Mouse (Mus musculus) R1 (cell line): ENCODE data around the gene Rgl1.
A peak's percentile ranks its signal among the peaks of the same experiment; 100 is the strongest.

Source experiments
- DNase-seq: peaks from one replicate; pipeline ENCODE4 v3.0.0-alpha.2; 2018; ENCODE audit warnings: low read depth, low spot score

Rgl1 gene

GRCm38 (mm10) chr1:152517057-152517570 lies 249.0 kb downstream of the Rgl1 start:
- DNase-seq, result peak; percentile 90

- no peak for DNase-seq
These were observed 251.9 kb downstream of the Rgl1 start for GRCm38 (mm10) chr1:152514256-152514655.

- DNase-seq, result peak; percentile 92
These were observed 254.9 kb downstream of the Rgl1 start for GRCm38 (mm10) chr1:152511237-152511636.

- no peak for DNase-seq
These were observed 257.5 kb downstream of the Rgl1 start for GRCm38 (mm10) chr1:152508481-152509220.

GRCm38 (mm10) chr1:152506726-152507125 lies 259.4 kb downstream of the Rgl1 start:
- DNase-seq, result no peak

- DNase-seq, result no peak
These were observed 260.0 kb downstream of the Rgl1 start for GRCm38 (mm10) chr1:152506175-152506574.

- no peak for DNase-seq
These were observed 266.3 kb downstream of the Rgl1 start for GRCm38 (mm10) chr1:152499802-152500201.

GRCm38 (mm10) chr1:152497581-152497980 lies 268.6 kb downstream of the Rgl1 start:
- DNase-seq, result no peak

GRCm38 (mm10) chr1:152496831-152497230 lies 269.3 kb downstream of the Rgl1 start:
- DNase-seq, result no peak

- DNase-seq, result no peak
These were observed 273.9 kb downstream of the Rgl1 start for GRCm38 (mm10) chr1:152492258-152492657.

- no peak for DNase-seq
These were observed 275.3 kb downstream of the Rgl1 start for GRCm38 (mm10) chr1:152490842-152491241.

GRCm38 (mm10) chr1:152476126-152476525 lies 290.0 kb downstream of the Rgl1 start:
- no peak for DNase-seq

- DNase-seq, result no peak
These were observed 297.7 kb downstream of the Rgl1 start for GRCm38 (mm10) chr1:152468443-152468842.
